33 mouse cellular contexts compared by ENCODE assay signal in the genomic region with DNA sequence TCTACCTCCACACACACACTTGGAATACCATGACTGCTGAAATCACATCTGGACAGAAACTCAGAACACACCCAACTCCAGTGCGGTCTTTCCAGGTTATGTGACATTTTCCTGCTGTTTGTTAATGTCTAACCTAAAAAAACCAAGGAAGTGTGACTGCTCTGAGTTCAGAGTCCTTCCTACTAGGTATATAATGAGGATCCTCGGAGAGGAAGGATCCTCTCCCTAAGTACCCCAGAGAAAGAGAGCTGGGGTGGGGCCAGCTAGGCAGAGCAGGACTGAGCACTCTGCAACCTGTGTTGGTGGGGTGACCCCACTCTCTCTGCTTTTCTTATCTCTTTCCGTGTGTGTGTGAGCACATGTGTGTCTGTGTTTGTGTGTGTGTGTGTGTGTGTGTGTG. TPM values are rescaled to one million over a fixed set of nuclear protein-coding genes. Genes with fewer than 3 reads are reported as not detected.
DNase-seq lines count a peak whose midpoint lies in the region; ATAC-seq and TF ChIP-seq lines count a peak whose summit lies in the region.
"Had no signal": no experiment of that assay in that cellular context is flagged by ENCODE, and none has a peak within 500 bp of the region (broad histone marks: within the 10 kb centered on the region; RNA-seq: fewer than 3 reads in every experiment).

No protein-coding gene starts in this region.

- no peak overlapping the region for H3K4me3 ChIP-seq in heart, adult 2 months
- no peak overlapping the region for H3K4me3 ChIP-seq in heart, embryonic 10.5 days
- no peak overlapping the region for H3K4me3 ChIP-seq in kidney, postnatal 0 days (replicated peaks; ENCODE audit: low read depth, low read length)
- no peak overlapping the region for H3K4me3 ChIP-seq in brown adipose tissue, adult 24 weeks (ENCODE audit: insufficient read depth, low read depth, low read length)
- H3K4me3 ChIP-seq in intestine, embryonic 16.5 days (ENCODE audit: low read length), result no peak overlapping the region
- H3K4me3 ChIP-seq in forebrain, embryonic 15.5 days, result no peak overlapping the region
- H3K4me3 ChIP-seq: embryonic facial prominence, embryonic 10.5 days; embryonic facial prominence, embryonic 13.5 days; erythroblast, embryonic 14.5 days; forebrain, embryonic 12.5 days; hindbrain, embryonic 12.5 days; hindbrain, embryonic 15.5 days had no signal

- TF ChIP-seq EP300 in heart, adult 2 months (IDR thresholded peaks at IDR 0.05; ENCODE audit: insufficient read depth, low read depth, low read length), result no peak

- TF ChIP-seq CTCF in heart, adult 2 months (IDR thresholded peaks at IDR 0.05), result no peak
- TF ChIP-seq CTCF in kidney, postnatal 0 days (IDR thresholded peaks at IDR 0.05; ENCODE audit: low read depth), result no peak

- H3K9ac ChIP-seq in heart, adult 2 months (ENCODE audit: low read depth, low read length), result no peak overlapping the region
- H3K9ac ChIP-seq in kidney, postnatal 0 days (ENCODE audit: low read depth, low read length), result no peak overlapping the region
- H3K9ac ChIP-seq in intestine, embryonic 16.5 days (ENCODE audit: low read depth, low read length), result no peak overlapping the region
- no peak overlapping the region for H3K9ac ChIP-seq in forebrain, embryonic 15.5 days (replicated peaks)
- H3K9ac ChIP-seq: embryonic facial prominence, embryonic 13.5 days; forebrain, embryonic 12.5 days; hindbrain, embryonic 12.5 days; hindbrain, embryonic 15.5 days had no signal

- 67% methylated on average over 3 of the region's 3 CpGs for WGBS in heart, adult 2 months
- whole genome bisulfite sequencing in heart, embryonic 10.5 days, result 80% methylated on average over 3 of the region's 3 CpGs
- WGBS in kidney, postnatal 0 days, result 51% methylated on average over 3 of the region's 3 CpGs
- WGBS in intestine, embryonic 16.5 days, result 71% methylated on average over 3 of the region's 3 CpGs
- 92% methylated on average over 3 of the region's 3 CpGs for WGBS in forebrain, embryonic 15.5 days

- TF ChIP-seq POLR2A in heart, adult 2 months (IDR thresholded peaks at IDR 0.05; ENCODE audit: insufficient read depth, low read depth, low read length), result no peak

- ATAC-seq in kidney, postnatal 0 days (replicated peaks; ENCODE audit: low FRiP score, low read depth), result no peak; the same call in 1 of the 2 replicates
- ATAC-seq in intestine, embryonic 16.5 days, result peak; percentile 79
- ATAC-seq in forebrain, embryonic 15.5 days (replicated peaks), result no peak
- ATAC-seq: forebrain, embryonic 16.5 days; Patski had no signal

- H3K36me3 ChIP-seq in heart, adult 2 months (ENCODE audit: control insufficient read depth, insufficient read depth, low read length), result 0 out of 2 replicates have a peak, but pooled peaks cover 4% of the 10 kb centered on the region
- peaks cover 84% of the 10 kb centered on the region for H3K36me3 ChIP-seq in heart, embryonic 10.5 days
- peaks cover 33% of the 10 kb centered on the region for H3K36me3 ChIP-seq in kidney, postnatal 0 days (ENCODE audit: insufficient read depth, low read length)
- H3K36me3 ChIP-seq in intestine, embryonic 16.5 days (ENCODE audit: control insufficient read depth, insufficient read depth, low read length), result peaks cover 27% of the 10 kb centered on the region
- H3K36me3 ChIP-seq in forebrain, embryonic 15.5 days, result peaks cover 42% of the 10 kb centered on the region

- H3K79me2 ChIP-seq in heart, adult 2 months (replicated peaks; ENCODE audit: control insufficient read depth, insufficient read depth, low read length), result no peaks in the 10 kb centered on the region

- peak in 1 of 2 experiments; percentile 12 for DNase-seq in heart, adult 2 months
- no peak for DNase-seq in heart, embryonic 10.5 days (ENCODE audit: low spot score)
- DNase-seq in kidney, postnatal 0 days (ENCODE audit: low spot score), result no peak
- DNase-seq in kidney, adult 11 months, result no peak
- DNase-seq: adrenal gland, postnatal 10 days; adrenal gland, postnatal 36 days; B cell, adult 2 months; cerebellum, adult 11-12 months; cerebellum, adult 8-10 months; cerebellum, postnatal 10 days; cerebellum, postnatal 36 days; embryo, embryonic 11 days; heart, adult 18-20 months had no signal

- peak overlapping the region; percentile 78 for H3K27ac ChIP-seq in heart, adult 2 months
- no peak overlapping the region for H3K27ac ChIP-seq in heart, embryonic 10.5 days
- peak overlapping the region; percentile 31; the same call in 1 of the 2 replicates for H3K27ac ChIP-seq in kidney, postnatal 0 days
- peak overlapping the region; percentile 44; the same call in 1 of the 2 replicates for H3K27ac ChIP-seq in brown adipose tissue, adult 24 weeks (replicated peaks; ENCODE audit: low read depth, low read length)
- peak overlapping the region; percentile 44; the same call in 1 of the 2 replicates for H3K27ac ChIP-seq in intestine, embryonic 16.5 days (ENCODE audit: low read length)
- H3K27ac ChIP-seq in forebrain, embryonic 15.5 days (replicated peaks), result no peak overlapping the region
- H3K27ac ChIP-seq: embryonic facial prominence, embryonic 10.5 days; embryonic facial prominence, embryonic 13.5 days; forebrain, embryonic 12.5 days; hindbrain, embryonic 12.5 days; hindbrain, embryonic 15.5 days had no signal

- H3K4me1 ChIP-seq in heart, adult 2 months (ENCODE audit: control insufficient read depth, insufficient read depth, low read length), result peaks cover 20% of the 10 kb centered on the region
- H3K4me1 ChIP-seq in heart, embryonic 10.5 days, result peaks cover 18% of the 10 kb centered on the region
- H3K4me1 ChIP-seq in kidney, postnatal 0 days (replicated peaks; ENCODE audit: insufficient read depth, low read length), result peaks cover 19% of the 10 kb centered on the region
- H3K4me1 ChIP-seq in brown adipose tissue, adult 24 weeks (ENCODE audit: control insufficient read depth, insufficient read depth, insufficient read length, low read length), result peaks cover 28% of the 10 kb centered on the region
- H3K4me1 ChIP-seq in intestine, embryonic 16.5 days (ENCODE audit: control insufficient read depth, insufficient read depth, low read length), result peaks cover 10% of the 10 kb centered on the region
- peaks cover 17% of the 10 kb centered on the region for H3K4me1 ChIP-seq in forebrain, embryonic 15.5 days

- H3K9me3 ChIP-seq in heart, embryonic 10.5 days, result no peaks in the 10 kb centered on the region
- H3K9me3 ChIP-seq in kidney, postnatal 0 days (replicated peaks; ENCODE audit: low read length), result no peaks in the 10 kb centered on the region
- no peaks in the 10 kb centered on the region for H3K9me3 ChIP-seq in intestine, embryonic 16.5 days (ENCODE audit: control insufficient read depth, low read length)
- H3K9me3 ChIP-seq in forebrain, embryonic 15.5 days, result no peaks in the 10 kb centered on the region
- H3K9me3 ChIP-seq: embryonic facial prominence, embryonic 13.5 days; forebrain, embryonic 12.5 days; G1E; hindbrain, embryonic 12.5 days; hindbrain, embryonic 15.5 days had no signal

- H3K4me2 ChIP-seq in kidney, postnatal 0 days (ENCODE audit: low read length), result no peak overlapping the region
- H3K4me2 ChIP-seq in intestine, embryonic 16.5 days (ENCODE audit: low read depth, low read length), result no peak overlapping the region
- H3K4me2 ChIP-seq in forebrain, embryonic 15.5 days (replicated peaks), result no peak overlapping the region
- H3K4me2 ChIP-seq: embryonic facial prominence, embryonic 13.5 days; forebrain, embryonic 12.5 days; heart, embryonic 11.5 days; hindbrain, embryonic 12.5 days; hindbrain, embryonic 15.5 days had no signal

- no peaks in the 10 kb centered on the region for H3K27me3 ChIP-seq in heart, adult 2 months (ENCODE audit: control insufficient read depth, insufficient read depth, low read length)
- no peaks in the 10 kb centered on the region for H3K27me3 ChIP-seq in heart, embryonic 10.5 days (ENCODE audit: insufficient read depth, poor library complexity, severe bottlenecking)
- no peaks in the 10 kb centered on the region for H3K27me3 ChIP-seq in kidney, postnatal 0 days (ENCODE audit: insufficient read depth, low read length)
- no peaks in the 10 kb centered on the region for H3K27me3 ChIP-seq in intestine, embryonic 16.5 days (replicated peaks; ENCODE audit: control insufficient read depth, insufficient read depth, low read length)
- H3K27me3 ChIP-seq in forebrain, embryonic 15.5 days, result no peaks in the 10 kb centered on the region
- H3K27me3 ChIP-seq: CH12.LX; embryonic facial prominence, embryonic 13.5 days; forebrain, embryonic 12.5 days; hindbrain, embryonic 12.5 days; hindbrain, embryonic 15.5 days; Patski had no signal

- intact Hi-C loops in heart, adult 2 months (cut with DNase I), result no loop called here

RNA-seq across cellular contexts. Expression of gene Mlec, which starts 10.6 kb away (rescaled TPM):
- total RNA-seq in heart, adult 2 months (2021), result 10 to 100 TPM; 74.6 to 80.6 TPM
- polyA plus RNA-seq in heart, adult 2 months (2012; rRNA removed), result 40.4 and 75.4 TPM in 2 replicates
- 110 and 113 TPM in 2 replicates for polyA plus RNA-seq in heart, embryonic 10.5 days (2016; fragmentation: Nextera tagmentation; extraction: Ambion mirVana)
- polyA plus RNA-seq in kidney, postnatal 0 days (2015; fragmentation: Nextera tagmentation; extraction: Ambion mirVana), result 43.6 and 44.4 TPM in 2 replicates
- polyA plus RNA-seq in brown adipose tissue, adult 24 weeks (2012; ENCODE audit: insufficient read depth, insufficient read length, missing spikeins), result 49.5 and 76.9 TPM in 2 replicates
- polyA plus RNA-seq in intestine, embryonic 16.5 days (2015; fragmentation: Nextera tagmentation; extraction: Ambion mirVana), result 68.5 and 82.4 TPM in 2 replicates
- 22.7 and 27.7 TPM in 2 replicates for polyA plus RNA-seq in forebrain, embryonic 15.5 days (2015; fragmentation: Nextera tagmentation; extraction: Ambion mirVana)

RNA-seq across cellular contexts. Expression of gene Unc119b, which starts 12.6 kb away (rescaled TPM):
- total RNA-seq in heart, adult 2 months (2021), result 10 to 100 TPM; 15.8 to 22.0 TPM
- 18.4 and 27.8 TPM in 2 replicates for polyA plus RNA-seq in heart, adult 2 months (2012; rRNA removed)
- polyA plus RNA-seq in heart, embryonic 10.5 days (2016; fragmentation: Nextera tagmentation; extraction: Ambion mirVana), result 25.7 and 35.8 TPM in 2 replicates
- 40.8 and 42.7 TPM in 2 replicates for polyA plus RNA-seq in kidney, postnatal 0 days (2015; fragmentation: Nextera tagmentation; extraction: Ambion mirVana)
- polyA plus RNA-seq in brown adipose tissue, adult 24 weeks (2012; ENCODE audit: insufficient read depth, insufficient read length, missing spikeins), result 9.4 and 11.0 TPM in 2 replicates
- 22.1 and 23.2 TPM in 2 replicates for polyA plus RNA-seq in intestine, embryonic 16.5 days (2015; fragmentation: Nextera tagmentation; extraction: Ambion mirVana)
- polyA plus RNA-seq in forebrain, embryonic 15.5 days (2015; fragmentation: Nextera tagmentation; extraction: Ambion mirVana), result 44.4 and 46.2 TPM in 2 replicates

RNA-seq across cellular contexts. Expression of gene Acads, which starts 28.2 kb away (rescaled TPM):
- 100 to 1,000 TPM; 199 to 228 TPM for total RNA-seq in heart, adult 2 months (2021)
- polyA plus RNA-seq in heart, adult 2 months (2012; rRNA removed), result 256 and 333 TPM in 2 replicates
- polyA plus RNA-seq in heart, embryonic 10.5 days (2016; fragmentation: Nextera tagmentation; extraction: Ambion mirVana), result 107 and 138 TPM in 2 replicates
- 105 and 117 TPM in 2 replicates for polyA plus RNA-seq in kidney, postnatal 0 days (2015; fragmentation: Nextera tagmentation; extraction: Ambion mirVana)
- polyA plus RNA-seq in brown adipose tissue, adult 24 weeks (2012; ENCODE audit: insufficient read depth, insufficient read length, missing spikeins), result 345 and 375 TPM in 2 replicates
- 150 and 162 TPM in 2 replicates for polyA plus RNA-seq in intestine, embryonic 16.5 days (2015; fragmentation: Nextera tagmentation; extraction: Ambion mirVana)
- polyA plus RNA-seq in forebrain, embryonic 15.5 days (2015; fragmentation: Nextera tagmentation; extraction: Ambion mirVana), result 22.3 and 24.1 TPM in 2 replicates

RNA-seq across cellular contexts. Expression of gene Cabp1, which starts 46.8 kb away (rescaled TPM):
- total RNA-seq in heart, adult 2 months (2021), result 1 to 10 TPM; 2.3 to 3.9 TPM
- polyA plus RNA-seq in heart, adult 2 months (2012; rRNA removed), result 6.0 and 13.2 TPM in 2 replicates
- polyA plus RNA-seq in heart, embryonic 10.5 days (2016; fragmentation: Nextera tagmentation; extraction: Ambion mirVana), result 0.79 and 1.2 TPM in 2 replicates
- 0.87 and 1.2 TPM in 2 replicates for polyA plus RNA-seq in kidney, postnatal 0 days (2015; fragmentation: Nextera tagmentation; extraction: Ambion mirVana)
- polyA plus RNA-seq in brown adipose tissue, adult 24 weeks (2012; ENCODE audit: insufficient read depth, insufficient read length, missing spikeins), result 1.0 and 1.3 TPM in 2 replicates
- polyA plus RNA-seq in intestine, embryonic 16.5 days (2015; fragmentation: Nextera tagmentation; extraction: Ambion mirVana), result 0.80 and 1.2 TPM in 2 replicates
- 9.2 and 9.8 TPM in 2 replicates for polyA plus RNA-seq in forebrain, embryonic 15.5 days (2015; fragmentation: Nextera tagmentation; extraction: Ambion mirVana)
- total RNA-seq: hematopoietic stem cell, adult 5-6 weeks had no signal
- polyA plus RNA-seq: erythroblast, embryonic 14.5 days; G1E had no signal

RNA-seq across cellular contexts. Expression of gene Gm10401, which starts 49.3 kb away (rescaled TPM):
- total RNA-seq in heart, adult 2 months (2021), result not detected
- polyA plus RNA-seq in heart, adult 2 months (2012; rRNA removed), result not detected in 2 replicates
- polyA plus RNA-seq in heart, embryonic 10.5 days (2016; fragmentation: Nextera tagmentation; extraction: Ambion mirVana), result 13.7 and 15.7 TPM in 2 replicates
- polyA plus RNA-seq in kidney, postnatal 0 days (2015; fragmentation: Nextera tagmentation; extraction: Ambion mirVana), result 26.6 and 31.3 TPM in 2 replicates
- not detected in 2 replicates for polyA plus RNA-seq in brown adipose tissue, adult 24 weeks (2012; ENCODE audit: insufficient read depth, insufficient read length, missing spikeins)
- polyA plus RNA-seq in intestine, embryonic 16.5 days (2015; fragmentation: Nextera tagmentation; extraction: Ambion mirVana), result 17.6 and 22.0 TPM in 2 replicates
- polyA plus RNA-seq in forebrain, embryonic 15.5 days (2015; fragmentation: Nextera tagmentation; extraction: Ambion mirVana), result 34.6 and 35.0 TPM in 2 replicates
- total RNA-seq: adrenal gland, adult 18-20 months; adrenal gland, postnatal 10 days; adrenal gland, postnatal 36 days; gastrocnemius, adult 18-20 months; gastrocnemius, postnatal 25 days; heart, adult 18-20 months; heart, postnatal 25 days; hematopoietic stem cell, adult 5-6 weeks had no signal
- polyA plus RNA-seq: cortical plate, adult 2 months; erythroblast, embryonic 14.5 days; G1E; Patski had no signal

Comparison
In these comparisons a context has a peak if more than half of its experiments do, and no peak if none do; other contexts are left out.
1. H3K27ac ChIP-seq: peak in heart, adult 2 months (single experiment), kidney, postnatal 0 days (single experiment), brown adipose tissue, adult 24 weeks (single experiment) and intestine, embryonic 16.5 days (single experiment); none in heart, embryonic 10.5 days (single experiment) and forebrain, embryonic 15.5 days (single experiment).